Mouse (Mus musculus): Measurements from ENCODE around the gene Olfr805. TPM values are rescaled to one million over a fixed set of nuclear protein-coding genes. Genes with fewer than 3 reads are reported as not detected.

The Olfr805 gene
- polyA plus RNA-seq, 1 experiment from 2014 or later = not detected

DNA sequence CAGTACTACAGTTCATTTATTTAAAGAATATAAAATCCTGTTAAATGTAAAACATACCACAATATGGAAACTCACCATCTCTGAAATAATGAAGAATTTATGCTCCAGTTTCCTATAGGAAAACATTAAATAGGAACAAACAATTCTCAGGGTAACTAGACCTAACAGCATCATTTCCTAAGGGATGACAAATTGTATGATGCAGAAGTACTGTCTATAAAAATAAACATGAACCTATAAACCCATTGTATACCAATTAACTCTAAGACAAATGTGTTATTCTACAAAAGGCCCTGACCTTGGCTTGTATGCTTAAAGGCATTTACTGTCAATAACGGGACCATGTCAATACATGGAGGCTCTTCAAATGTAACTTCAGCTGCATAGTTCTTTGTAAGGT, 55.4 kb downstream of the Olfr805 start, which contains the start of gene Olfr801:
Gene Olfr801 (minus strand): TSS at position 101 of the 400 bp plus-strand sequence.
- Histone ChIP-seq H3K4me3 (ENCODE audit: low read depth, low read length) (no peak within 1 kb of the TSS), H3K4me1 (ENCODE audit: control insufficient read depth, insufficient read depth, low read length) (no peaks in the 10 kb centered on the region), H3K4me2 (no peak within 1 kb of the TSS), H3K27ac (ENCODE audit: low read depth, low read length) (no peak within 1 kb of the TSS), H3K9ac (ENCODE audit: low read length) (no peak within 1 kb of the TSS), H3K9me3 (ENCODE audit: control insufficient read depth, low read length) (no peaks in the 10 kb centered on the region), H3K27me3 (ENCODE audit: control insufficient read depth, insufficient read depth, low read length) (no peaks in the 10 kb centered on the region), H3K36me3 (ENCODE audit: control insufficient read depth, insufficient read depth, low read length) (no peaks in the 10 kb centered on the region)
- WGBS = 79% methylated on average over 1 of the region's 1 CpGs
- no peak for ATAC-seq (ENCODE audit: low FRiP score)
- DNase-seq (ENCODE audit: low spot score, missing footprints) = no peak

Small RNAs within 50 kb of the gene (microRNA-seq; reads per million reads assigned to microRNA genes)
- not detected for gene Gm24485

Other genes starting within 250 kb of the Olfr805 start
- not detected in 2 replicates for gene Olfr789, start 244.6 kb downstream of the Olfr805 start, polyA plus RNA-seq (2014; fragmentation: Nextera tagmentation; extraction: Ambion mirVana)
- gene Olfr790, start 230.9 kb downstream of the Olfr805 start, polyA plus RNA-seq (2014; fragmentation: Nextera tagmentation; extraction: Ambion mirVana) = not detected in 2 replicates
- gene Olfr791, start 207.6 kb downstream of the Olfr805 start, polyA plus RNA-seq (2014; fragmentation: Nextera tagmentation; extraction: Ambion mirVana) = not detected in 2 replicates
- gene Olfr792, start 190.2 kb downstream of the Olfr805 start, polyA plus RNA-seq (2014; fragmentation: Nextera tagmentation; extraction: Ambion mirVana) = not detected in 2 replicates
- gene Olfr794, start 161.7 kb downstream of the Olfr805 start, polyA plus RNA-seq (2014; fragmentation: Nextera tagmentation; extraction: Ambion mirVana) = not detected in 2 replicates
- gene Olfr796, start 116.8 kb downstream of the Olfr805 start, polyA plus RNA-seq (2014; fragmentation: Nextera tagmentation; extraction: Ambion mirVana) = not detected in 2 replicates
- not detected in 2 replicates for gene Olfr798, start 101.4 kb downstream of the Olfr805 start, polyA plus RNA-seq (2014; fragmentation: Nextera tagmentation; extraction: Ambion mirVana)
- not detected in 2 replicates for gene Olfr799, start 91.9 kb downstream of the Olfr805 start, polyA plus RNA-seq (2014; fragmentation: Nextera tagmentation; extraction: Ambion mirVana)
- gene Olfr800, start 71.7 kb downstream of the Olfr805 start, polyA plus RNA-seq (2014; fragmentation: Nextera tagmentation; extraction: Ambion mirVana) = not detected in 2 replicates
- gene Olfr801, start 55.5 kb downstream of the Olfr805 start, polyA plus RNA-seq (2014; fragmentation: Nextera tagmentation; extraction: Ambion mirVana) = not detected in 2 replicates
- gene Olfr802, start 41.2 kb downstream of the Olfr805 start, polyA plus RNA-seq (2014; fragmentation: Nextera tagmentation; extraction: Ambion mirVana) = not detected in 2 replicates
- not detected in 2 replicates for gene Olfr803, start 35.1 kb downstream of the Olfr805 start, polyA plus RNA-seq (2014; fragmentation: Nextera tagmentation; extraction: Ambion mirVana)
- not detected in 2 replicates for gene Olfr804, start 26.2 kb downstream of the Olfr805 start, polyA plus RNA-seq (2014; fragmentation: Nextera tagmentation; extraction: Ambion mirVana)
- not detected in 2 replicates for gene Olfr806, start 12.5 kb upstream of the Olfr805 start, polyA plus RNA-seq (2014; fragmentation: Nextera tagmentation; extraction: Ambion mirVana)
- gene Olfr807, start 28.4 kb upstream of the Olfr805 start, polyA plus RNA-seq (2014; fragmentation: Nextera tagmentation; extraction: Ambion mirVana) = not detected in 2 replicates
- gene Olfr808, start 36.1 kb upstream of the Olfr805 start, polyA plus RNA-seq (2014; fragmentation: Nextera tagmentation; extraction: Ambion mirVana) = not detected in 2 replicates
- not detected in 2 replicates for gene Olfr809, start 45.3 kb upstream of the Olfr805 start, polyA plus RNA-seq (2014; fragmentation: Nextera tagmentation; extraction: Ambion mirVana)
- not detected in 2 replicates for gene Olfr810, start 65.5 kb upstream of the Olfr805 start, polyA plus RNA-seq (2014; fragmentation: Nextera tagmentation; extraction: Ambion mirVana)
- not detected in 2 replicates for gene Olfr811, start 75.0 kb upstream of the Olfr805 start, polyA plus RNA-seq (2014; fragmentation: Nextera tagmentation; extraction: Ambion mirVana)
- gene Olfr812, start 116.7 kb upstream of the Olfr805 start, polyA plus RNA-seq (2014; fragmentation: Nextera tagmentation; extraction: Ambion mirVana) = not detected in 2 replicates
- not detected in 2 replicates for gene Olfr813, start 126.0 kb upstream of the Olfr805 start, polyA plus RNA-seq (2014; fragmentation: Nextera tagmentation; extraction: Ambion mirVana)
- not detected in 2 replicates for gene Olfr814, start 150.5 kb upstream of the Olfr805 start, polyA plus RNA-seq (2014; fragmentation: Nextera tagmentation; extraction: Ambion mirVana)
- not detected in 2 replicates for gene Olfr815, start 176.5 kb upstream of the Olfr805 start, polyA plus RNA-seq (2014; fragmentation: Nextera tagmentation; extraction: Ambion mirVana)
- gene Olfr816, start 186.2 kb upstream of the Olfr805 start, polyA plus RNA-seq (2014; fragmentation: Nextera tagmentation; extraction: Ambion mirVana) = not detected in 2 replicates
- gene Olfr818, start 219.7 kb upstream of the Olfr805 start, polyA plus RNA-seq (2014; fragmentation: Nextera tagmentation; extraction: Ambion mirVana) = not detected in 2 replicates
- not detected in 2 replicates for gene Olfr819, start 237.9 kb upstream of the Olfr805 start, polyA plus RNA-seq (2014; fragmentation: Nextera tagmentation; extraction: Ambion mirVana)
- gene Olfr247, start 246.8 kb upstream of the Olfr805 start, polyA plus RNA-seq (2014; fragmentation: Nextera tagmentation; extraction: Ambion mirVana) = not detected in 2 replicates